Mouse (Mus musculus) MEL (cell line): Measurements from ENCODE around the gene Arid5b. TPM values are rescaled to one million over a fixed set of nuclear protein-coding genes. Genes with fewer than 3 reads are reported as not detected.

Experiments used
- DNase-seq: peaks from one replicate; pipeline ENCODE4 v3.0.0; 2011; ENCODE audit warnings: low read depth, low spot score
- H3K27ac ChIP-seq: 2 replicates; pipeline ENCODE4 v1.5.1; 2012; ENCODE audit warnings: low read depth, mild to moderate bottlenecking, control low read depth, low read length, moderate library complexity; ENCODE audit not compliant: control insufficient read depth
- H3K27me3 ChIP-seq, 2 experiments: fragments of 150-350 bp in 1 of 2; sonication (generic) in 1 of 2; 2 replicates each; pipeline ENCODE4 v1.6.1; 2012; ENCODE audit warnings: low read length in 2 of 2, mild to moderate bottlenecking in 2 of 2, improper control_type of control experiment in 1 of 2, moderate library complexity in 1 of 2; ENCODE audit not compliant: insufficient read depth in 2 of 2, control insufficient read depth in 1 of 2
- H3K36me3 ChIP-seq, 2 experiments: 2 replicates each; pipeline ENCODE4 v1.6.1; 2012 to 2014; ENCODE audit warnings: low read length in 2 of 2, improper control_type of control experiment in 1 of 2, inconsistent platforms in 1 of 2, mild to moderate bottlenecking in 1 of 2; ENCODE audit not compliant: insufficient read depth in 2 of 2, control insufficient read depth in 1 of 2
- H3K4me1 ChIP-seq, 2 experiments: fragments of 150-350 bp in 1 of 2; sonication (generic) in 1 of 2; 2 replicates each; pipeline ENCODE4 v1.6.1; 2012; ENCODE audit warnings: low read length in 2 of 2, improper control_type of control experiment in 1 of 2, mild to moderate bottlenecking in 1 of 2; ENCODE audit not compliant: insufficient read depth in 2 of 2, control insufficient read depth in 1 of 2
- H3K4me3 ChIP-seq, 2 experiments: fragments of 150-350 bp in 1 of 2; sonication (generic) in 1 of 2; 2 replicates each; pipeline ENCODE4 v1.5.1; 2012; ENCODE audit warnings: low read depth in 2 of 2, low read length in 2 of 2, mild to moderate bottlenecking in 2 of 2, moderate library complexity in 2 of 2, control low read depth in 1 of 2, improper control_type of control experiment in 1 of 2; ENCODE audit not compliant: control insufficient read depth in 1 of 2, insufficient read depth in 1 of 2
- H3K79me2 ChIP-seq: 2 replicates; pipeline ENCODE4 v1.6.1; 2012; ENCODE audit warnings: mild to moderate bottlenecking, low read length, moderate library complexity; ENCODE audit not compliant: control insufficient read depth, poor library complexity, insufficient read depth
- H3K9ac ChIP-seq: 2 replicates; pipeline ENCODE4 v1.6.1; 2012; ENCODE audit warnings: low read depth, mild to moderate bottlenecking, control low read depth, low read length, moderate library complexity; ENCODE audit not compliant: control insufficient read depth, poor library complexity, severe bottlenecking
- H3K9me3 ChIP-seq: fragments of 150-350 bp; sonication (generic); replicated peaks from 2 replicates; pipeline ENCODE4 v1.6.1; 2012; ENCODE audit warnings: mild to moderate bottlenecking, low read length, improper control_type of control experiment, moderate library complexity; ENCODE audit not compliant: insufficient read depth
- CHD1 ChIP-seq: IDR thresholded peaks from 2 replicates; pipeline ENCODE4 v1.6.1; 2012; ENCODE audit warnings: low read depth, mild to moderate bottlenecking, inconsistent platforms, low read length, improper control_type of control experiment
- CHD2 ChIP-seq: IDR thresholded peaks from 2 replicates; pipeline ENCODE4 v1.6.1; 2011; ENCODE audit warnings: low read length, improper control_type of control experiment
- CTCF ChIP-seq, 3 experiments: IDR thresholded peaks in 2 of 3; conservative IDR thresholded peaks in 1 of 3; 2 replicates each; pipeline ENCODE4 v1.5.1; 2011 to 2012; ENCODE audit warnings: low read length in 3 of 3, low read depth in 2 of 3, mild to moderate bottlenecking in 2 of 3, improper control_type of control experiment in 1 of 3, inconsistent platforms in 1 of 3, mixed read lengths in 1 of 3, moderate library complexity in 1 of 3; ENCODE audit not compliant: control insufficient read depth in 1 of 3, insufficient read depth in 1 of 3, poor library complexity in 1 of 3, severe bottlenecking in 1 of 3
- ELF1 ChIP-seq: IDR thresholded peaks from 2 replicates; pipeline ENCODE4 v1.6.1; 2014; ENCODE audit warnings: low read depth, mild to moderate bottlenecking, inconsistent platforms, low read length, improper control_type of control experiment, moderate library complexity
- EP300 ChIP-seq, 2 experiments: IDR thresholded peaks; 2 replicates each; pipeline ENCODE4 v1.6.1; 2011; ENCODE audit warnings: improper control_type of control experiment in 2 of 2, low read length in 2 of 2, low read depth in 1 of 2, mild to moderate bottlenecking in 1 of 2
- ETS1 ChIP-seq: IDR thresholded peaks from 2 replicates; pipeline ENCODE4 v1.6.1; 2012; ENCODE audit warnings: low read depth, mild to moderate bottlenecking, inconsistent platforms, low read length, improper control_type of control experiment, moderate library complexity
- GATA1 ChIP-seq: IDR thresholded peaks from 2 replicates; pipeline ENCODE4 v1.6.1; 2011; ENCODE audit warnings: low read depth, low read length, improper control_type of control experiment
- JUND ChIP-seq: IDR thresholded peaks from 2 replicates; pipeline ENCODE4 v1.6.1; 2011; ENCODE audit warnings: low read depth, mild to moderate bottlenecking, improper control_type of control experiment, low read length
- MAFK ChIP-seq: IDR thresholded peaks from 2 replicates; pipeline ENCODE4 v1.6.1; 2011; ENCODE audit warnings: low read depth, mild to moderate bottlenecking, low read length, improper control_type of control experiment, borderline replicate concordance
- MAZ ChIP-seq: IDR thresholded peaks from 2 replicates; pipeline ENCODE4 v1.6.1; 2012; ENCODE audit warnings: low read depth, mild to moderate bottlenecking, inconsistent platforms, low read length, improper control_type of control experiment
- MEF2A ChIP-seq: IDR thresholded peaks from 2 replicates; pipeline ENCODE4 v1.6.1; 2014; ENCODE audit warnings: low read depth, mild to moderate bottlenecking, inconsistent platforms, low read length, improper control_type of control experiment; ENCODE audit not compliant: poor library complexity, insufficient replicate concordance, severe bottlenecking; ENCODE audit errors: extremely low read depth
- MXI1 ChIP-seq: IDR thresholded peaks from 2 replicates; pipeline ENCODE4 v1.6.1; 2011; ENCODE audit warnings: mild to moderate bottlenecking, low read depth, low read length, improper control_type of control experiment
- NELFE ChIP-seq: IDR thresholded peaks from 2 replicates; pipeline ENCODE4 v1.6.1; 2011; ENCODE audit warnings: low read depth, low read length, improper control_type of control experiment
- NRF1 ChIP-seq: IDR thresholded peaks from 2 replicates; pipeline ENCODE4 v1.6.1; 2014; ENCODE audit warnings: low read depth, mild to moderate bottlenecking, inconsistent platforms, low read length, improper control_type of control experiment, moderate library complexity; ENCODE audit not compliant: poor library complexity, insufficient read depth, severe bottlenecking
- POLR2AphosphoS5 ChIP-seq: IDR thresholded peaks from 2 replicates; pipeline ENCODE4 v1.6.1; 2012; ENCODE audit warnings: low read depth, borderline replicate concordance, mild to moderate bottlenecking, inconsistent platforms, low read length, moderate library complexity, mixed read lengths
- RAD21 ChIP-seq: IDR thresholded peaks from 2 replicates; pipeline ENCODE4 v1.6.1; 2011; ENCODE audit warnings: mild to moderate bottlenecking, low read depth, low read length, improper control_type of control experiment
- RCOR1 ChIP-seq: IDR thresholded peaks from 2 replicates; pipeline ENCODE4 v1.6.1; 2012; ENCODE audit warnings: low read depth, mild to moderate bottlenecking, inconsistent platforms, low read length, improper control_type of control experiment
- TAL1 ChIP-seq: IDR thresholded peaks from 2 replicates; pipeline ENCODE4 v1.6.1; 2012; ENCODE audit warnings: mild to moderate bottlenecking, inconsistent platforms, low read length, moderate library complexity, mixed read lengths
- TCF12 ChIP-seq: IDR thresholded peaks from 2 replicates; pipeline ENCODE4 v1.6.1; 2014; ENCODE audit warnings: low read depth, mild to moderate bottlenecking, inconsistent platforms, low read length, improper control_type of control experiment, moderate library complexity
- UBTF ChIP-seq: IDR thresholded peaks from 2 replicates; pipeline ENCODE4 v1.6.1; 2012; ENCODE audit warnings: low read depth, mild to moderate bottlenecking, inconsistent platforms, low read length, improper control_type of control experiment, moderate library complexity, borderline replicate concordance; ENCODE audit not compliant: insufficient read depth
- USF1 ChIP-seq: IDR thresholded peaks from 2 replicates; pipeline ENCODE4 v1.6.1; 2014; ENCODE audit warnings: low read depth, mild to moderate bottlenecking, inconsistent platforms, low read length, improper control_type of control experiment, moderate library complexity
- ZC3H11A ChIP-seq: IDR thresholded peaks from 2 replicates; pipeline ENCODE4 v1.6.1; 2012; ENCODE audit warnings: low read depth, mild to moderate bottlenecking, inconsistent platforms, low read length, improper control_type of control experiment
- ZKSCAN1 ChIP-seq: IDR thresholded peaks from 2 replicates; pipeline ENCODE4 v1.6.1; 2012; ENCODE audit warnings: low read depth, mild to moderate bottlenecking, inconsistent platforms, low read length, improper control_type of control experiment, moderate library complexity
- ZMIZ1 ChIP-seq: IDR thresholded peaks from 2 replicates; pipeline ENCODE4 v1.6.1; 2012; ENCODE audit warnings: low read depth, mild to moderate bottlenecking, inconsistent platforms, low read length, improper control_type of control experiment, moderate library complexity
- polyA plus RNA-seq, 2 experiments: library from polyadenylated mRNA; stranded (reverse) in 1 of 2; unstranded in 1 of 2; fragments of >175 nt in 1 of 2; fragments of >200 nt in 1 of 2; gene quantifications; 2 replicates each; pipeline versions ENCODE4 v1.2.1 to v1.2.4; 2012; ENCODE audit warnings: low replicate concordance in 2 of 2, low read depth in 1 of 2; ENCODE audit not compliant: insufficient read length in 2 of 2, insufficient read depth in 1 of 2, missing spikeins in 1 of 2
- total RNA-seq: library from RNA; depleted of rRNA; stranded (reverse); fragments of 300-350 nt; gene quantifications from 2 replicates; pipeline ENCODE4 v1.2.3, GENCODE M21; 2012

Arid5b gene
- total and polyA plus RNA-seq, 3 experiments: 0.03 TPM; not detected in 2

DNA sequence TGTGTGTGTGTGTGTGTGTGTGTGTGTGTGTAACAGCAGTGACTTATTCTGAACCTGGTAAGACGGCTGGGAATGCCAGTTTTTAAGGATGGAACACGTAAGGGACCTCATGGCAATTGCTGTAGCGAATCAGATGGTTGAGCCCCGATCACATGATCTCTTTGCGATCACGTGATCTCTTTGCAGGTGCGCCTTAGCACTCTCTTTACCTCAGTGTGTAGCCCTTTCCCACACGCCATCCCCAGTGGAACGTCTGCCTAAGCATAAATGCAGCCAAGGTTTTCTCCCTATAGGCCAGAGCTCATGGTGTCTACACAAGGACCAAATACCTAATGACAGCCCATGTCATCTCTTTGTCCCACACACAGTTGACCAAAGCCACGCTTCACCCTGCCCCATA, 97.4 kb downstream of the Arid5b start:
- Histone ChIP-seq H3K9me3 (no peaks in the 10 kb centered on the region), H3K27me3 (no peaks in the 10 kb centered on the region), H3K9ac (no peak overlapping the region), H3K36me3 (no peaks in the 10 kb centered on the region), H3K4me3 (no peak overlapping the region), H3K4me1 (no peaks in the 10 kb centered on the region), H3K79me2 (no peaks in the 10 kb centered on the region), H3K27ac (no peak overlapping the region)
- no peak for TF ChIP-seq ZKSCAN1
- TF ChIP-seq ELF1: no peak
- no peak for TF ChIP-seq USF1
- TF ChIP-seq TCF12: no peak
- TF ChIP-seq NRF1: no peak
- no peak for TF ChIP-seq MAFK
- TF ChIP-seq POLR2AphosphoS5: no peak
- no peak for TF ChIP-seq ZMIZ1
- TF ChIP-seq RAD21: no peak
- no peak for TF ChIP-seq MXI1
- TF ChIP-seq ZC3H11A: no peak
- TF ChIP-seq TAL1: no peak
- no peak for TF ChIP-seq RCOR1
- TF ChIP-seq CTCF (IDR thresholded peaks at IDR 0.05 in 2 of 3, conservative IDR thresholded peaks at IDR 0.05 in 1 of 3; ENCODE audit: control insufficient read depth in 1 of 3, insufficient read depth in 1 of 3, low read depth in 2 of 3, low read length in 3 of 3, poor library complexity in 1 of 3, severe bottlenecking in 1 of 3): no peak
- TF ChIP-seq CHD2: no peak
- no peak for TF ChIP-seq ETS1
- TF ChIP-seq EP300 (IDR thresholded peaks at IDR 0.05; ENCODE audit: low read depth in 1 of 2, low read length in 2 of 2): no peak
- TF ChIP-seq MAZ: no peak
- TF ChIP-seq CHD1: no peak
- no peak for TF ChIP-seq NELFE
- no peak for DNase-seq

DNA sequence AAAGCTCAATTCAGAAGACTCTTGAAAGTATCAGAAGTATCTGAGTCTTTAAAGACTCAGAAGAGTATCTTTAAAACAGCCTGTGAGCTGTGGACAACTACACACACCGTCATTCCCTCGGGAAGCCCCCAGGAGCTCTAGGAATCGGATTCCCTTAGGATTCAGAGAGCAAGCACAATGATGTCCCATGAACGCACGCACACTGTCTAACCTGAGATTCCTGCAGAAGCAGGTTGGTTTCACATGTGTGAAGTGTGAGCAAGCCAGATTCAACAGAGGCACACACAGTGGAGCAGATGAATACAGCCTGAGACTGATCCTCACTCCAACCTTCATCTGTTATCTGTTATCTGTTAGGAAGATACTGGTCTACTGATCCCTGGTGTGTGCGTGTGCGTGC, 97.8 kb downstream of the Arid5b start:
- no peaks in the 10 kb centered on the region for H3K36me3 ChIP-seq
- no peak for TF ChIP-seq UBTF
- TF ChIP-seq ZKSCAN1: no peak
- no peak for TF ChIP-seq MEF2A
- TF ChIP-seq POLR2AphosphoS5: no peak
- TF ChIP-seq ELF1: no peak
- TF ChIP-seq MXI1: no peak
- no peak for TF ChIP-seq NELFE
- no peak for TF ChIP-seq JUND
- no peak for TF ChIP-seq ZC3H11A
- no peak for TF ChIP-seq GATA1
- no peak for TF ChIP-seq CHD1
- TF ChIP-seq MAFK: no peak
- no peak for DNase-seq
- H3K4me3 ChIP-seq: no peak overlapping the region
- no peaks in the 10 kb centered on the region for H3K79me2 ChIP-seq
- H3K9me3 ChIP-seq: no peaks in the 10 kb centered on the region
- no peaks in the 10 kb centered on the region for H3K27me3 ChIP-seq
- no peak overlapping the region for H3K27ac ChIP-seq
- H3K9ac ChIP-seq: no peak overlapping the region
- no peaks in the 10 kb centered on the region for H3K4me1 ChIP-seq
